In the genomic region with DNA sequence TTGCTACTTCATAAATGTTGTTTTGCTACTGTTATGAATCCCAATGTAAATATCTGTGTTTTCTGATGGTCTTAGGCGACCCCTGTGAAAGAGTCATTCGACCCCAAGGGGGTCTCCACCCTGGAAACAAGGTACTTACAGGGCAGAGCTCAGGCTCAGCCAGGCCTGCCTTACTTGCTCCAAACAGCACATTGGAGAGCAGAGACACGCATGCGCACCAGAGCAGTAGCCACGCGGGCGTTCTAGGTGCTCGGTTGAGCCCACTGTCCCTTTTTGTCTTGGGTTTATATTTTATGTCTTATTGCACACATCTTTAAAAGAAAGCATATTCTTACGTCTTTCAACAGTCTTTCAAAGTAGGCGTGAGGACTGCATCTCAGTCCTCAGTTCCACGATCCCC, we compare ENCODE assay signal across 1 mouse cellular context.
TF ChIP-seq lines count a peak whose summit lies in the region.

No protein-coding gene starts in this region.

TF ChIP-seq in MEL, 35 proteins besides CTCF, POLR2A, EP300 and RAD21:
- no peak for TF ChIP-seq BHLHE40 (IDR thresholded peaks at IDR 0.05; ENCODE audit: borderline replicate concordance, low read depth, low read length)
- no peak for TF ChIP-seq MAX (IDR thresholded peaks at IDR 0.05; ENCODE audit: low read length)
- no peak for TF ChIP-seq MAZ (IDR thresholded peaks at IDR 0.05; ENCODE audit: low read depth, low read length)
- TF ChIP-seq KAT2A (conservative IDR thresholded peaks at IDR 0.05; ENCODE audit: low read depth, low read length) = no peak
- no peak for TF ChIP-seq ZC3H11A (IDR thresholded peaks at IDR 0.05; ENCODE audit: low read depth, low read length)
- TF ChIP-seq ZKSCAN1 (IDR thresholded peaks at IDR 0.05; ENCODE audit: low read depth, low read length) = no peak
- TF ChIP-seq SMC3 (IDR thresholded peaks at IDR 0.05; ENCODE audit: low read depth, low read length) = no peak
- no peak for TF ChIP-seq POLR2AphosphoS2 (IDR thresholded peaks at IDR 0.05; ENCODE audit: low read length)
- no peak for TF ChIP-seq TAL1 (IDR thresholded peaks at IDR 0.05; ENCODE audit: low read length)
- TF ChIP-seq GATA1 (IDR thresholded peaks at IDR 0.05; ENCODE audit: low read depth, low read length) = no peak
- no peak for TF ChIP-seq TBP (IDR thresholded peaks at IDR 0.05; ENCODE audit: low read depth, low read length)
- TF ChIP-seq SIN3A (IDR thresholded peaks at IDR 0.05; ENCODE audit: low read length) = no peak
- no peak for TF ChIP-seq TCF12 (IDR thresholded peaks at IDR 0.05; ENCODE audit: low read depth, low read length)
- no peak for TF ChIP-seq ELF1 (IDR thresholded peaks at IDR 0.05; ENCODE audit: low read depth, low read length)
- TF ChIP-seq ZNF384 (IDR thresholded peaks at IDR 0.05; ENCODE audit: low read depth, low read length) = no peak
- no peak for TF ChIP-seq MXI1 (IDR thresholded peaks at IDR 0.05; ENCODE audit: low read depth, low read length)
- TF ChIP-seq CHD2 (IDR thresholded peaks at IDR 0.05; ENCODE audit: low read length) = no peak
- TF ChIP-seq NRF1 (IDR thresholded peaks at IDR 0.05; ENCODE audit: insufficient read depth, low read depth, low read length, poor library complexity, severe bottlenecking) = no peak
- TF ChIP-seq MYC (IDR thresholded peaks at IDR 0.05; ENCODE audit: low read depth, low read length) = no peak
